Mouse (Mus musculus) heart, embryonic 16.5 days (tissue): ENCODE measurements at regions not wholly inside any gene's neighbourhood (a gene's known extent, or its start where the extent isn't known, plus 50 kb on each side); places are given as distances from the start of the nearest gene placed in this dataset.
"Not testable (repeated sequence)": the region's sequence is repeated elsewhere in the genome, so short reads cannot be mapped to it uniquely, and the experiment has no call there.

Experiments
- ATAC-seq: fragments of 200-750 bp; cut with Nextera tagmentation; replicated peaks from 2 replicates; pipeline ENCODE4 v1.8.0; 2017; ENCODE audit warnings: moderate number of reproducible peaks; ENCODE audit not compliant: insufficient read depth, low FRiP score; ENCODE audit errors: extremely low read depth
- H3K27ac ChIP-seq: fragments of 300-500 bp; sonication (generic); 2 replicates; pipeline ENCODE4 v1.5.1; 2014; ENCODE audit warnings: mild to moderate bottlenecking, low read length, control low read depth, moderate library complexity
- H3K27me3 ChIP-seq: fragments of 300-500 bp; sonication (generic); 2 replicates; pipeline ENCODE4 v1.6.1; 2014; ENCODE audit warnings: low read length, mixed read lengths; ENCODE audit not compliant: control insufficient read depth, insufficient read depth
- H3K36me3 ChIP-seq: fragments of 300-500 bp; sonication (generic); 2 replicates; pipeline ENCODE4 v1.6.1; 2014; ENCODE audit not compliant: control insufficient read depth, insufficient read depth
- H3K4me1 ChIP-seq: fragments of 300-500 bp; sonication (generic); 2 replicates; pipeline ENCODE4 v1.6.1; 2014; ENCODE audit warnings: low read length, mixed read lengths; ENCODE audit not compliant: control insufficient read depth, insufficient read depth
- H3K4me2 ChIP-seq: fragments of 300-500 bp; sonication (generic); 2 replicates; pipeline ENCODE4 v1.6.1; 2014; ENCODE audit warnings: low read depth, mild to moderate bottlenecking, control low read depth, low read length
- H3K4me3 ChIP-seq: fragments of 300-500 bp; sonication (generic); 2 replicates; pipeline ENCODE4 v1.5.1; 2014; ENCODE audit warnings: mild to moderate bottlenecking, control low read depth, low read length
- H3K9ac ChIP-seq: fragments of 300-500 bp; sonication (generic); 2 replicates; pipeline ENCODE4 v1.6.1; 2014; ENCODE audit warnings: low read length, control low read depth
- H3K9me3 ChIP-seq: fragments of 300-500 bp; sonication (generic); replicated peaks from 2 replicates; pipeline ENCODE4 v1.6.1; 2016; ENCODE audit warnings: low read length; ENCODE audit not compliant: control insufficient read depth
- WGBS: fragments of 180-500 bp; shearing (Covaris S2); extraction: QIAGEN DNeasy Blood & Tissue Kit; methylation state at CpG from one replicate; pipeline ENCODE4 v1.1.7; 2014; 5-methylcytosine and 5-hydroxymethylcytosine counted together

DNA sequence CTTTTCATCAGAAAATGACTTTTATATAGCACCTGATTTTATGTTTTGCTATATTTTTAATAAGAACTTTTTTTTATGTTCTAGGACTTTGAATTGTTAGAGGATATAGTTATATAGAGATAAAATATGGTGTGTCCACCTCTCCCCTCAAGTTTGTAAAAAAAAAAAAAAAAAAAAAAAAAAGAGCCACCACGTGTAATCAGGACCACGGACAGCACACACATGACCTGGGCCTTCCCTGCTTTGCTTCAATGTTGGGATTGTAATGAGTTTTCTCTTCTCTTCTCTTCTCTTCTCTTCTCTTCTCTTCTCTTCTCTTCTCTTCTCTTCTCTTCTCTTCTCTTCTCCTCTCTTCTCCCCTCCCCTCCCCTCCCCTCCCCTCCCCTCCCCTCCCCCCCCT lies 78.5 kb downstream of the 1700010I14Rik start:
- H3K4me3 ChIP-seq, H3K9ac ChIP-seq, ATAC-seq, H3K36me3 ChIP-seq, H3K9me3 ChIP-seq, H3K27ac ChIP-seq, H3K4me2 ChIP-seq, H3K27me3 ChIP-seq, H3K4me1 ChIP-seq: not testable (repeated sequence)
- 13% methylated on average over 2 of the region's 2 CpGs for WGBS

DNA sequence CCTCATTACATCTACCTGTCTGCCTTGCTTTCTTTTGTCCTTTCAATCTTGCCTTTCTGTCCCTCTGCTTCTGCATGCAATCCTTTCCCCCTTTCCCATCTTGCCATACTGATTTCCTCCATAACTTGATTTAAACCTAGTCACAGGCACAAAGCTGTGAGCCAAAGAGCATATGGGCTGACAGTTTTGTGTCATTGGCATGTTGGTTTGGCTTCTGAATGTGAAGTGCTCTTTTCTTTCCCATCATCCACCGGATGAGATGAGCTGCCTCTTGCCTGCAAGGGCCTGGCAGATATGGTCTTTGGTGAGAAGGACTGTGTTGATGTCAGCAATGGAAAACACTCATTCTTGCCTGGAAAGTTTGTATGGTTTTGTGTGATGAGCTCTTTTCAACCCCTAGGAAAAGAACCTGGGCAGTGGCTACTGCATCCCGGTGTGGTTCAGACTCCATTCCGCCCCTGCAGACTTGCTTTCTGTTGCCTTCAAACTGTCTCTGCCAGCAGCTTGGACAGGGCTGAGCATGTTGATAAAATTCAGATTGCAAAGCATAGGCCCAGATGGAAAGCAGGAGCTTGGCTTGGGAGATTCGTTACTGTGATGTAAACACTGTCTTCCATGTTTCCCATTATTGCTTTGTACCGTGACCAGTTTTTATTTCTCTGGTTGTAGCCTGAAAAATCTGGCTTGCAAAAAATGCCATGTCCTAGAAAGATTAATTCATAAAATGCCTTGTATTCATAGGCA lies 80.9 kb downstream of the 1700010I14Rik start:
- no peaks in the 10 kb centered on the region for H3K4me1 ChIP-seq
- H3K27ac ChIP-seq: no peak overlapping the region
- ATAC-seq: no peak
- 76% methylated on average over 5 of the region's 5 CpGs for WGBS
- H3K27me3 ChIP-seq: no peaks in the 10 kb centered on the region
- no peak overlapping the region for H3K9ac ChIP-seq
- H3K4me2 ChIP-seq: no peak overlapping the region
- no peaks in the 10 kb centered on the region for H3K9me3 ChIP-seq
- H3K36me3 ChIP-seq: no peaks in the 10 kb centered on the region
- no peak overlapping the region for H3K4me3 ChIP-seq

DNA sequence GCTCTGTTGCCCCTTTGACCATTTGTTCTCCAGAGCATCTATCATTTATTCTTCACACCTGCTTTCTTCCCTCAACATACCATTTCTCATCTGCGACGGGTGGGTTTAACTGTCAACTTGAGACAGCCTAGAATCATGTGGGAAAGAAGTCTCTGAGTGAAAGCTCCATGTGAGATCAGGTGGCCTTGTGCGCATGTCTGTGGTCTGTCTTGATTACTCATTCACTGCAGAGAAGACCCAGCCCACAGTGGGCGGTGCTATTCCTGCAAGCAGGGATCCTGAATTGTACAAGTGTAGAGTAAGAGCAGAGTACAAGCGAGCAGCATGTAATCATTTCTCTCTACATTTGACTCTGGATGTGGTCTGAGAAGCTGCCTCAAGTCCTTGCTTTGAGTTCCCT lies 95.5 kb downstream of the 1700010I14Rik start:
- H3K9ac ChIP-seq: no peak overlapping the region
- no peak for ATAC-seq

DNA sequence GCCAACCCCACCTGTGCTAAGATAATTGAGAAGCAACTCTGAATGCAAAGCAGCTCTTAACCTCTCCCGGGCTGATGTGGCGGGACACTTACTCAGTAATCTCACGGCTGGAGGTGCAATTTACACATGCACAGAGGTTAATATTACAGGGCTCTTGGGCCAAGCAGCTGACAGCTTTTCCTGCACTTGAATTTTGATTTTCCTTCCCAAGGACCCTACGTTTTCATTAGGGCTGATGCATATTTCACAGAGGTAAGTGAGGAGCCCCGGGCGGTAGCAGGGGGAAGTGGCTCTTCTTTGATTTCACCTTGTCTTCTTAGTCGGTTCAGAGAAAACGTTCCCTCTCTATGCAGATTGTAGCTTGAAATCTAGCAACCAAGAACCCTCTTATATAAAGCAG lies 139.7 kb downstream of the 1700010I14Rik start:
- Histone ChIP-seq H3K9ac (no peak overlapping the region), H3K4me2 (no peak overlapping the region), H3K9me3 (no peaks in the 10 kb centered on the region), H3K27ac (no peak overlapping the region), H3K4me1 (no peaks in the 10 kb centered on the region), H3K27me3 (no peaks in the 10 kb centered on the region), H3K4me3 (no peak overlapping the region), H3K36me3 (no peaks in the 10 kb centered on the region)
- WGBS: 56% methylated on average over 8 of the region's 8 CpGs
- no peak for ATAC-seq

More for the DNA sequence above, 95.5 kb downstream of the 1700010I14Rik start:
- Histone ChIP-seq H3K4me2 (no peak overlapping the region), H3K4me1 (no peaks in the 10 kb centered on the region), H3K4me3 (no peak overlapping the region), H3K27me3 (no peaks in the 10 kb centered on the region), H3K36me3 (no peaks in the 10 kb centered on the region), H3K27ac (no peak overlapping the region), H3K9me3 (peaks cover 10% of the 10 kb centered on the region)
- 80% methylated on average over 5 of the region's 5 CpGs for WGBS

DNA sequence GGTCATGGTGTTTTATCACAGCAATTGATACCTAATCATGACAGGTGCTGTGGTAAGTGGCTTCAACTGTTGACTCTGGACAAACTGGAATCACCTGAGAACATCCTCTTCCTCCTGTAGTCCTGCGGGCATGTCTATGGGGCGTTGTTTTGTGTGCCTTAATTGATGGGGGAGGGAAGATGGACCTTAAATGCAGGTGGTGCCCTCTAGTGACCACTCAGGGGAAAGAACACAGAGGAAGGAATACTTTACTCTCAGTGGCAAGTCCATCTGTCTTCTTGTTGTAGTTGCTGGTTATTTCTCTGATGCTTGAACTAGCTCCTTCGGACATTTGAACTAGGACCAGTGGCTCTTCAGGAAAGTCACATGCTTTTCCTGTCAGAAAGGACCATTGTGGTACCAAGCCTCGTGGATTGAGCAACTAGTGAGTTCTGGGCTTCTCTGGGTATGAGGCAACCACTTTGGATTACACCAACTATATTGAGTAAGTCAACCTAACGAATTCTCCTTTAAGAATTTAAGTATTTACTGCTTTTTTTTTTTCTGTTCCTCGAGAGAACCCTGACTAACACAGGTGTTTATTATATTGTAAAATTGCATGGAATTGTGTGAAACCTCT lies 157.6 kb downstream of the 1700010I14Rik start:
- no peaks in the 10 kb centered on the region for H3K27me3 ChIP-seq
- ATAC-seq: no peak
- no peak overlapping the region for H3K27ac ChIP-seq
- no peak overlapping the region for H3K4me3 ChIP-seq
- no peaks in the 10 kb centered on the region for H3K9me3 ChIP-seq
- no peak overlapping the region for H3K4me2 ChIP-seq
- H3K9ac ChIP-seq: no peak overlapping the region
- 56% methylated on average over 6 of the region's 6 CpGs for WGBS
- no peaks in the 10 kb centered on the region for H3K36me3 ChIP-seq
- H3K4me1 ChIP-seq: no peaks in the 10 kb centered on the region

DNA sequence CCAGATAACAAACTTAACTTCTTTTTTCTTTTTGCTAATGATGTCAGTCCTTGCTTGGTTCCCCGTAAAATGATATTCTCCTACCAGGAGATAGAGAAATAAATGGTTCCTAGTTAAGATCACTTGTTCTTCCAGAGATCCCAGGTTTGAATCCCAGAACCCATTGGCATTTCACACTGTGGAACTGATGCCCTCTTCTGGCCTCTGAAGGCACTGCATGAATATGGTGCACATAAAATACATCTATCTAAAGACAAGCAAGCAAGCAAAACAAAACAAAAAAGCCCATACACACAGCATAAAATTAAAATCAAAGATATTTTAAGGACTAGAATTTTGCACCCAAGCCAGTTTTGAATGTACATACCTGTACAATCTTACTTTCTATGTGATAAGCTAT lies 162.5 kb downstream of the 1700010I14Rik start:
- H3K4me3 ChIP-seq: no peak overlapping the region
- H3K27ac ChIP-seq: no peak overlapping the region
- no peaks in the 10 kb centered on the region for H3K9me3 ChIP-seq
- H3K9ac ChIP-seq: no peak overlapping the region
- ATAC-seq: no peak
- no peaks in the 10 kb centered on the region for H3K36me3 ChIP-seq
- no peaks in the 10 kb centered on the region for H3K27me3 ChIP-seq
- WGBS: 92% methylated on average over 1 of the region's 1 CpGs
- H3K4me2 ChIP-seq: no peak overlapping the region
- no peaks in the 10 kb centered on the region for H3K4me1 ChIP-seq

DNA sequence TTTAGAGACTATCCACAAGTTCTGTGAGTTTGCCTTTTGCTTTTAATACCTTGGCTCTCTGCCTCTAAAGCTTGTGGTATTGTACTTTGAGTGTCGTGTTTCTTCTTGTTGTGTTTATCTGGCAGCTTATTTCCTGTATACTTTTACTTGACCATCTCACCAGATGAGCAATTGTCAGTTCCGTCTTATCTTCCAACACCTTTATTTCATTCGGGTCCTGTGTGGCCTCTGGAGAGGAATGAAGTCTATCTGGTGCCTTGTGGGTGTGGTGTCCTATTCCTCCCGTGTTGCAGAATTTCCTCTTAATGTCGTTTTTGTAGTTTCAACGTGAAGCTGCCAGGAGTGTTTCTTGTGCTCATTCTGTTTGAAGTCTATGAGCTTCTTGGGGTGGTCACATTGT lies 174.0 kb downstream of the 1700010I14Rik start:
- WGBS: 60% methylated on average over 6 of the region's 6 CpGs
- Histone ChIP-seq H3K4me2 (no peak overlapping the region), H3K27ac (no peak overlapping the region), H3K4me1 (no peaks in the 10 kb centered on the region), H3K4me3 (no peak overlapping the region), H3K9me3 (no peaks in the 10 kb centered on the region), H3K36me3 (no peaks in the 10 kb centered on the region), H3K27me3 (no peaks in the 10 kb centered on the region), H3K9ac (no peak overlapping the region)
- no peak for ATAC-seq

DNA sequence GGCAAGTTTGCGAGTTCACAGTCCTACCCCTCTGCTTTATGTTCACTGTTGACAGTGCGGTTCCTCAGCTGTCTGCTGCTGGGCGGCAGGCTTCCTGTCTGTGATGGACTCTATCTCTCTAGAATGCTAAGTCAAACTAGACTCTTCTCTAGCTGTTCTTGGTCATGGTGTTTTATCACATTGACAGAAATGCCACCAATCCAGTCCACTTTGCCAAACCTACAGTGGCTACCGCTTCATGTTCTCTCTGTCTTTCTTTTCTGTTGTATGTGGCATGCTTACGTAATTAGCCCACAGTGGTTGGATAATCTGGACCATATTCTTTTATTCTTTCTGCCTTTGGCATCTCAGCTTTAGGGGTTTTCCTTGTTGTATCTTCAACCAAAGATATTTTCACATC lies 174.5 kb downstream of the 1700010I14Rik start:
- Histone ChIP-seq H3K9ac (no peak overlapping the region), H3K36me3 (no peaks in the 10 kb centered on the region), H3K27me3 (no peaks in the 10 kb centered on the region), H3K4me3 (no peak overlapping the region), H3K9me3 (no peaks in the 10 kb centered on the region), H3K4me1 (no peaks in the 10 kb centered on the region), H3K27ac (no peak overlapping the region), H3K4me2 (no peak overlapping the region)
- 73% methylated on average over 5 of the region's 5 CpGs for WGBS
- ATAC-seq: no peak

DNA sequence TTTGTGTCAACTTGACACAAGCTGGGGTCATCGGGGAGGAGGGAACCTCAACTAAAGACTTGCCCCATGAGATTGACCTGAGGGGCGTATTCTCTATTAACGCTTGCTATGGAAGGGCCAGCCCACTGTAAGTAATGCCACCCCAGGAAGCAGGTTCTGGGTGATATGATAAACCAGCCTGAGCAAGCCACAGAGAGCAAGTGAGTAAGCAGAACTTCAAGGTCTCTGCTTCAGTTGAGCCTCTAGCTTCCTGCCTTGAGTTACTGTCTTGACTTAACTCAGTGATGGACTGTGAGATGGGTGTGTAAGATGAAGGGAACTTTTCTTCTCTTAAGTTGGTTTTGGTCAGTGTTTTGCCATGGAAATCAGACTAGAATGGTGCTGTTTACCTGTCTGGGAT lies 175.2 kb downstream of the 1700010I14Rik start:
- 75% methylated on average over 3 of the region's 3 CpGs for WGBS
- H3K4me1 ChIP-seq: peaks cover 2% of the 10 kb centered on the region
- ATAC-seq: no peak
- H3K9ac ChIP-seq: no peak overlapping the region
- no peaks in the 10 kb centered on the region for H3K27me3 ChIP-seq
- H3K36me3 ChIP-seq: no peaks in the 10 kb centered on the region
- no peak overlapping the region for H3K4me2 ChIP-seq
- H3K9me3 ChIP-seq: no peaks in the 10 kb centered on the region
- no peak overlapping the region for H3K27ac ChIP-seq
- no peak overlapping the region for H3K4me3 ChIP-seq
